Mouse (Mus musculus): ENCODE data around the gene Phldb3. TPM values are rescaled to one million over a fixed set of nuclear protein-coding genes. Genes with fewer than 3 reads are reported as not detected.

Phldb3 gene
- polyA plus RNA-seq, 1 experiment from 2014 or later = 0.12 TPM

DNA sequence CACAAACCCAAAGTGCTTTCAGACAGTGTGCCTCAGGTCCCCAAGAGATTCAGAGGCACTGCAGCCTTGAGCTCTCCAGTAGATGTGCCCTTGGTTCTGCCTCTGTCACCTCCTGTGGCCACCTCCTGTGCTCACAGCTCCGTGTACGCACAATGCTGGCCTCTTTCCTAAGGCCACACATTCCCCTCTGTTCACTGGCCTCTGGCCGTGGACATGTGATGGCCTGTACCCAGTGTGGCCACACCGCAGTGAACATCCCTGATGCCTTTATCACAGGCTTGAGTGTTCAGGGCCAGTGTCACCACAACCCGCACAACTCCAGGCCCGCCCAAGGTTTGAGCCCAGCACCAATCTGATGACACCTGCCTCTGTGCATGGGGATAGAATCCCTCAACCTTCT lies 25.7 kb upstream of the Phldb3 start:
- H3K27me3 ChIP-seq (ENCODE audit: insufficient read depth, low read length) = peaks cover 17% of the 10 kb centered on the region
- H3K27ac ChIP-seq (ENCODE audit: low read depth) = no peak overlapping the region
- no peak for TF ChIP-seq EP300 (IDR thresholded peaks at IDR 0.05; ENCODE audit: low read depth)
- no peak for TF ChIP-seq CTCF (IDR thresholded peaks at IDR 0.05; ENCODE audit: low read depth)
- no peak overlapping the region for H3K4me2 ChIP-seq (ENCODE audit: low read depth, low read length)
- no peak for DNase-seq
- 83% methylated on average over 6 of the region's 6 CpGs for WGBS (ENCODE audit: insufficient replicate concordance)
- H3K36me3 ChIP-seq (replicated peaks; ENCODE audit: insufficient read depth, low read length) = no peaks in the 10 kb centered on the region
- ATAC-seq = no peak
- H3K9ac ChIP-seq (replicated peaks) = no peak overlapping the region
- H3K4me3 ChIP-seq (ENCODE audit: low read depth, low read length) = no peak overlapping the region
- H3K9me3 ChIP-seq (ENCODE audit: low read length) = no peaks in the 10 kb centered on the region
- peaks cover 11% of the 10 kb centered on the region for H3K4me1 ChIP-seq (ENCODE audit: insufficient read depth)

DNA sequence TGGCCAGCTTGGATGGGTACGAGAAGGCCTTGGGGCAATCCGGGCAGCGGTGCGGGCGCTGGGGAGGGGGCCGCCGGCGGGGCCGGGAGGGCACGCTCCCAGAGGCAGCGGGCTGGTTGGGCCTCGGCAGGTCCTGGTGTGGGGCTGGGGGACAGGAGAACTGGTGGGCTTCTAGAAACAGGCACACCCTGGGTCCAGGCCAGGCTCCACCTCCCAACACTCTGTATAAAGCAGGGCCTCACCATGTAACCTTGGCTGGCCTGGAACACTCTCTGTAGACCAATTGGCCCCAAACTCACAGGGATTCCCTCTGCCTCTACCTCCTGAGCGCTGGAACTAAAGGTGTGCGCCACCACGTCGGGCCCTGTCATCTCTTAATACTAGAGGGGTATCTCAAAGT lies 24.6 kb upstream of the Phldb3 start:
- H3K9me3 ChIP-seq (ENCODE audit: low read length) = no peaks in the 10 kb centered on the region
- no peak overlapping the region for H3K4me3 ChIP-seq (ENCODE audit: low read depth, low read length)
- TF ChIP-seq EP300 (IDR thresholded peaks at IDR 0.05; ENCODE audit: low read depth) (no peak), CTCF (IDR thresholded peaks at IDR 0.05; ENCODE audit: low read depth) (no peak)
- no peaks in the 10 kb centered on the region for H3K36me3 ChIP-seq (replicated peaks; ENCODE audit: insufficient read depth, low read length)
- H3K4me1 ChIP-seq (ENCODE audit: insufficient read depth) = peaks cover 11% of the 10 kb centered on the region
- WGBS (ENCODE audit: insufficient replicate concordance) = 54% methylated on average over 16 of the region's 16 CpGs
- DNase-seq (no peak), ATAC-seq (no peak)
- H3K9ac ChIP-seq (replicated peaks) = no peak overlapping the region
- H3K4me2 ChIP-seq (ENCODE audit: low read depth, low read length) = no peak overlapping the region
- H3K27me3 ChIP-seq (ENCODE audit: insufficient read depth, low read length) = peaks cover 17% of the 10 kb centered on the region
- H3K27ac ChIP-seq (ENCODE audit: low read depth) = no peak overlapping the region

DNA sequence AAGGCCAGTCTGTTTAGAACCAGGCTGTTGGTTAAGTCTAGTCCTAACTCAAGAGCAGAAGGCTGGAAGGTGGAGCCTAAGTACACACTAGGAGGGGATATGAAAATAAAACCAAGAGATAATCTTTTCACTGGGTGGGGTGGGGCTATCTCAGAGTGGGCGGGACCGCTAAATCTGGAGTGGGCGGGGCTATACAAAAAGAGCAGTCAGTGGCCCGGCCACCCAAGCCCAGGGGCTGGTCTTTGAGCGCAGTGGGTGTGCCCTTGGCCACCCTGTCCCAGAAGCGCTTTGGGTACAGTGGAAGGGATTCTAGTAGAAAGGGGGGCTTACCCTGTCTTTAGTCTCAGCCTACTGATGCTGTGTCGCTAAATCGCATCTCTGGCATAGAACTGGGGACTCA lies 23.7 kb upstream of the Phldb3 start:
- ATAC-seq (peak; percentile 60), DNase-seq (peak; percentile 55)
- peak overlapping the region; percentile 31; the same call in 1 of the 2 replicates for H3K4me3 ChIP-seq (ENCODE audit: low read depth, low read length)
- 13% methylated on average over 8 of the region's 8 CpGs for WGBS (ENCODE audit: insufficient replicate concordance)
- H3K27ac ChIP-seq (ENCODE audit: low read depth) = no peak overlapping the region
- H3K36me3 ChIP-seq (replicated peaks; ENCODE audit: insufficient read depth, low read length) = no peaks in the 10 kb centered on the region
- peaks cover 11% of the 10 kb centered on the region for H3K4me1 ChIP-seq (ENCODE audit: insufficient read depth)
- H3K4me2 ChIP-seq (ENCODE audit: low read depth, low read length) = peak overlapping the region; percentile 68
- H3K9ac ChIP-seq (replicated peaks) = no peak overlapping the region
- peaks cover 17% of the 10 kb centered on the region for H3K27me3 ChIP-seq (ENCODE audit: insufficient read depth, low read length)
- H3K9me3 ChIP-seq (ENCODE audit: low read length) = no peaks in the 10 kb centered on the region
- TF ChIP-seq EP300 (IDR thresholded peaks at IDR 0.05; ENCODE audit: low read depth) = no peak

DNA sequence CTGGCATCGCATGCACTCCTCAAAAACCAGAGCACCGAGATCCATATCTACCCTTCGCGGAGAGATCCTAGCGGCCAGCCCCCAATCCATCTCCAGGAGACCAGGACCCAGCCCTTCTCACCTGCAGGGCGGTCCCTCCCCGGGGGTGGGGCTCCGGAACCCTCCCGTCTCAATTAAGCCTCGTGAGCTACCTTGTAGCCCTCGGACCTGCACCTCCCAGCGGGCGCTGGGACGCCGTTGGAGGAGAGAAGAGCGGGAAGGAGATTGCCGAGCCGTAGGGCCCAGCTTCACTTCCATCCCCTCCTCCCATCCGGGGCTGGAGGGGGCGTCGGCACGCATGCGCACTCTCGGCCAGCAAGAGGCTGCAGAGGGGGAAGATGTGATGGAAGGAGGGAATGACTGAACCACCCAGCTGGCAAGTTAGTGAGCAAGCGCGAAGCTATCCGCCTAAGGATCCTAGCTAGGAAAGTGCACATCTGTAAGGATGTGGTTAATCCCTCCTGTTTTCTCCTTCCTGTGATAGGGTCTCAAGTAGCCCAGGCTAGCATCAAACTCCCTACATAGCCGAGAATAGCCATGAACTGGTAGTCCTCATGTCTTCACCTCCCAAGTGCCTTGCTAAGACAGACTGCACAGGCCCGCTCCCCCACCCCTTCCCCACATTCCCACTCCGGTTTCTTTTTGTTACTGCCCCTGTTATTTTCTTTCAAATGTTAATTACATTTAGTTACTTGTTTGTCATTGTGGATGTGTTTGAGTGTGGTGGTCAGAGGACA lies 23.0 kb upstream of the Phldb3 start, which contains the start of the genes Ethe1 and Zfp575:
Ethe1 (plus strand) TSS at position 214 of the 776 bp plus-strand sequence.
Zfp575 (minus strand) TSS at position 312 of the 776 bp plus-strand sequence.
- ATAC-seq (peak; percentile 28; the same call in 1 of the 2 replicates), DNase-seq (peak; percentile 42)
- no peak for TF ChIP-seq EP300 (IDR thresholded peaks at IDR 0.05; ENCODE audit: low read depth)
- H3K9ac ChIP-seq (replicated peaks) = peak within 1 kb of the TSS; percentile 41; the same call in 1 of the 2 replicates
- peak within 1 kb of the TSS; percentile 68 for H3K4me2 ChIP-seq (ENCODE audit: low read depth, low read length)
- peaks cover 17% of the 10 kb centered on the region for H3K27me3 ChIP-seq (ENCODE audit: insufficient read depth, low read length)
- no peak within 1 kb of the TSS for H3K27ac ChIP-seq (ENCODE audit: low read depth)
- peaks cover 17% of the 10 kb centered on the region for H3K4me1 ChIP-seq (ENCODE audit: insufficient read depth)
- H3K4me3 ChIP-seq (ENCODE audit: low read depth, low read length) = peak within 1 kb of the TSS; percentile 31
- 10% methylated on average over 30 of the region's 30 CpGs for WGBS (ENCODE audit: insufficient replicate concordance)
- no peaks in the 10 kb centered on the region for H3K36me3 ChIP-seq (replicated peaks; ENCODE audit: insufficient read depth, low read length)
- no peaks in the 10 kb centered on the region for H3K9me3 ChIP-seq (ENCODE audit: low read length)

DNA sequence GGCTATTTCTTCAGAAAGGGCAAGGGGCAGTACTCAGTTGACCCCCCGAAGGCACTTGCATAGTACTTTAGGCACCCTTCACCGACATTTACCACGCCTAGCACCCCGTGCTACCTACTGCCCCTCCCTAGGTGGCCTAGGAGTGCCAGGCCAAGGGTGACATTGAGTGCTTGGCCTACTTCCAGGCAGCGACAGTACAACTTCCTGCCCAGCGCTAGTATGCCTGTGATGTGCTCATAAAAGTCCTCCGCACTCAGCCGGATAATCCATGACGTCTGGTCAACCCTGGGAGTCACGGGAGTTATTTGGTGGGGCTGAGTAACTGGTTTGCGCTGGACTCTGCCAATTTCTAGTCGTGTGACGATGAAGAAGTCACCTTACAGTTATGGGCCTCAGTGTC lies 22.2 kb upstream of the Phldb3 start:
- peaks cover 21% of the 10 kb centered on the region for H3K4me1 ChIP-seq (ENCODE audit: insufficient read depth)
- H3K9me3 ChIP-seq (ENCODE audit: low read length) = no peaks in the 10 kb centered on the region
- no peak overlapping the region for H3K4me2 ChIP-seq (ENCODE audit: low read depth, low read length)
- no peak for TF ChIP-seq EP300 (IDR thresholded peaks at IDR 0.05; ENCODE audit: low read depth)
- ATAC-seq = no peak
- WGBS (ENCODE audit: insufficient replicate concordance) = 65% methylated on average over 13 of the region's 13 CpGs
- peak; percentile 36 for DNase-seq
- H3K9ac ChIP-seq (replicated peaks) = no peak overlapping the region
- H3K4me3 ChIP-seq (ENCODE audit: low read depth, low read length) = no peak overlapping the region
- no peaks in the 10 kb centered on the region for H3K36me3 ChIP-seq (replicated peaks; ENCODE audit: insufficient read depth, low read length)
- H3K27ac ChIP-seq (ENCODE audit: low read depth) = no peak overlapping the region
- peaks cover 17% of the 10 kb centered on the region for H3K27me3 ChIP-seq (ENCODE audit: insufficient read depth, low read length)

DNA sequence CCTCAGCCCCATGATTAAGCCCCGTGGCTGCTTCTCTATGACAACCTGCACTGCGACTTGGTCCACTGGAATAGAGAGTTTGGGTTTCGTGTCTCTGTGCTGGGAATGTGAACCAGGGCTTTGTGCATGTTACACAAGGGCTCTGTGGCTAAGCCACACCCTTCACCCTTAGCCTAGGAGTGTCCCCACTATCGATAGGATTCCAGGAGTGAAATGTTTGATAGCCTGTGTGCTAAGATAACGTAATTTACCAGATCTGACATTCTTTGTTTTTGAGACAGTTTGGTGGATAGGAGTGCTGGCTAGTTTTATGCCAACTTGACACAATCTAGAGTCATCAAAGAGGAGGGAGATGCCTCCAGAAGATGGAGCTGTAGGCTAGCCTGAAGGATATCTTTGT lies 18.8 kb upstream of the Phldb3 start:
- Histone ChIP-seq H3K4me2 (ENCODE audit: low read depth, low read length) (no peak overlapping the region), H3K4me1 (ENCODE audit: insufficient read depth) (peaks cover 30% of the 10 kb centered on the region), H3K36me3 (replicated peaks; ENCODE audit: insufficient read depth, low read length) (no peaks in the 10 kb centered on the region), H3K27me3 (ENCODE audit: insufficient read depth, low read length) (0 out of 2 replicates have a peak, but pooled peaks cover 5% of the 10 kb centered on the region), H3K27ac (ENCODE audit: low read depth) (no peak overlapping the region), H3K4me3 (ENCODE audit: low read depth, low read length) (no peak overlapping the region), H3K9me3 (ENCODE audit: low read length) (no peaks in the 10 kb centered on the region), H3K9ac (replicated peaks) (no peak overlapping the region)
- WGBS (ENCODE audit: insufficient replicate concordance) = 50% methylated on average over 5 of the region's 5 CpGs
- TF ChIP-seq CTCF (IDR thresholded peaks at IDR 0.05; ENCODE audit: low read depth) (peak; percentile 30; the same call in 1 of the 2 replicates), EP300 (IDR thresholded peaks at IDR 0.05; ENCODE audit: low read depth) (peak; percentile 48; the same call in 1 of the 2 replicates)
- ATAC-seq (peak; percentile 34), DNase-seq (no peak)
